Mouse (Mus musculus) lung, postnatal 10 days (tissue): ENCODE measurements around the gene Snx17.

Experiments
- DNase-seq: peaks from one replicate; pipeline ENCODE4 v3.0.0; 2021

The Snx17 gene

GRCm38 (mm10) chr5:31192939-31193630 is at the start of gene Snx17, which contains the start of gene Eif2b4:
Gene Snx17, plus strand, starts transcription at chr5:31193227.
Gene Eif2b4, minus strand, starts transcription at chr5:31193430.
- peak; percentile 100 for DNase-seq

GRCm38 (mm10) chr5:31149781-31150180 is 43.2 kb upstream of the Snx17 start:
- DNase-seq = peak; percentile 35

GRCm38 (mm10) chr5:31151746-31152145 is 41.3 kb upstream of the Snx17 start:
- no peak for DNase-seq

GRCm38 (mm10) chr5:31153516-31154151 is 39.4 kb upstream of the Snx17 start:
- DNase-seq = peak; percentile 11

GRCm38 (mm10) chr5:31154152-31154553 is 38.9 kb upstream of the Snx17 start, which contains the start of gene Mpv17:
Gene Mpv17, minus strand, starts transcription at chr5:31154251.
- DNase-seq = peak; percentile 89

GRCm38 (mm10) chr5:31162462-31162861 is 30.6 kb upstream of the Snx17 start:
- no peak for DNase-seq

- DNase-seq = no peak
These were observed 28.1 kb upstream of the Snx17 start for GRCm38 (mm10) chr5:31164878-31165277.

GRCm38 (mm10) chr5:31168630-31169029 is 24.4 kb upstream of the Snx17 start:
- no peak for DNase-seq

GRCm38 (mm10) chr5:31179301-31179765 is 13.7 kb upstream of the Snx17 start:
- peak; percentile 29 for DNase-seq

- DNase-seq = peak; percentile 96
These were observed 13.0 kb upstream of the Snx17 start, which contains the start of the genes Gm29609 and Gtf3c2 for GRCm38 (mm10) chr5:31179766-31180630. Gene Gm29609, minus strand, starts transcription at chr5:31179911. Gene Gtf3c2, minus strand, starts transcription at chr5:31180144.

- DNase-seq = no peak
These were observed 11.8 kb upstream of the Snx17 start for GRCm38 (mm10) chr5:31181183-31181770.

GRCm38 (mm10) chr5:31183678-31184077 is 9.3 kb upstream of the Snx17 start:
- no peak for DNase-seq

GRCm38 (mm10) chr5:31188223-31188840 is 4.7 kb upstream of the Snx17 start:
- no peak for DNase-seq

GRCm38 (mm10) chr5:31190201-31190600 is 2.8 kb upstream of the Snx17 start:
- no peak for DNase-seq

- peak; percentile 80 for DNase-seq
These were observed 735 bp upstream of the Snx17 start for GRCm38 (mm10) chr5:31192045-31192938.

- DNase-seq = no peak
These were observed 729 bp downstream of the Snx17 start for GRCm38 (mm10) chr5:31193631-31194281.

- DNase-seq = no peak
These were observed 1.8 kb downstream of the Snx17 start for GRCm38 (mm10) chr5:31194486-31195485.

- DNase-seq = no peak
These were observed 2.6 kb downstream of the Snx17 start for GRCm38 (mm10) chr5:31195671-31196070.

- DNase-seq = no peak
These were observed 3.2 kb downstream of the Snx17 start for GRCm38 (mm10) chr5:31196207-31196606.
